Mouse (Mus musculus): ENCODE results near the gene Cadm4. TPM values are rescaled to one million over a fixed set of nuclear protein-coding genes. Genes with fewer than 3 reads are reported as not detected.

The Cadm4 gene
- polyA plus RNA-seq, 1 experiment: 160 TPM

GRCm38 (mm10) chr7:24451855-24452311, 29.9 kb upstream of the Cadm4 start, which contains the start of gene Irgc1:
Gene Irgc1 (minus strand): TSS chr7:24452297.
- Histone ChIP-seq H3K36me3 (ENCODE audit: control insufficient read depth, insufficient read depth) (no peaks in the 10 kb centered on the region), H3K27me3 (ENCODE audit: control insufficient read depth, insufficient read depth, insufficient read length) (no peaks in the 10 kb centered on the region), H3K79me3 (ENCODE audit: low read depth) (no peaks in the 10 kb centered on the region), H3ac (ENCODE audit: control insufficient read depth, insufficient read length, low read depth) (peak within 1 kb of the TSS; percentile 48), H3K79me2 (ENCODE audit: control insufficient read depth, insufficient read depth) (no peaks in the 10 kb centered on the region), H3K4me3 (ENCODE audit: insufficient read depth, poor library complexity, severe bottlenecking) (no peak within 1 kb of the TSS)
- no peak for TF ChIP-seq MYOD1 (IDR thresholded peaks at IDR 0.05; ENCODE audit: control insufficient read depth, insufficient read length, low read depth)
- no peak for TF ChIP-seq MYOG (IDR thresholded peaks at IDR 0.05; ENCODE audit: control insufficient read depth, extremely low read depth, insufficient read length)
- TF ChIP-seq CTCF (IDR thresholded peaks at IDR 0.05; ENCODE audit: control insufficient read depth, insufficient read depth, insufficient read length): no peak
- no peak for TF ChIP-seq FOSL1 (IDR thresholded peaks at IDR 0.05; ENCODE audit: insufficient read depth, low read length, poor library complexity, severe bottlenecking)
- TF ChIP-seq USF1 (IDR thresholded peaks at IDR 0.05; ENCODE audit: low read depth): no peak
- no peak for TF ChIP-seq MAX (IDR thresholded peaks at IDR 0.05)
- no peak for TF ChIP-seq CEBPB (IDR thresholded peaks at IDR 0.05; ENCODE audit: low read depth)

GRCm38 (mm10) chr7:24454199-24454598, 27.6 kb upstream of the Cadm4 start:
- Histone ChIP-seq H3K36me3 (ENCODE audit: control insufficient read depth, insufficient read depth) (no peaks in the 10 kb centered on the region), H3ac (ENCODE audit: control insufficient read depth, insufficient read length, low read depth) (no peak overlapping the region), H3K4me3 (ENCODE audit: insufficient read depth, poor library complexity, severe bottlenecking) (no peak overlapping the region), H3K79me2 (ENCODE audit: control insufficient read depth, insufficient read depth) (no peaks in the 10 kb centered on the region), H3K27me3 (ENCODE audit: control insufficient read depth, insufficient read depth, insufficient read length) (no peaks in the 10 kb centered on the region), H3K79me3 (ENCODE audit: low read depth) (no peaks in the 10 kb centered on the region)
- no peak for TF ChIP-seq MAX (IDR thresholded peaks at IDR 0.05)

- Histone ChIP-seq H3ac (ENCODE audit: control insufficient read depth, insufficient read length, low read depth) (no peak overlapping the region), H3K79me2 (ENCODE audit: control insufficient read depth, insufficient read depth) (no peaks in the 10 kb centered on the region), H3K4me3 (ENCODE audit: insufficient read depth, poor library complexity, severe bottlenecking) (no peak overlapping the region), H3K27me3 (ENCODE audit: control insufficient read depth, insufficient read depth, insufficient read length) (no peaks in the 10 kb centered on the region), H3K36me3 (ENCODE audit: control insufficient read depth, insufficient read depth) (no peaks in the 10 kb centered on the region), H3K79me3 (ENCODE audit: low read depth) (no peaks in the 10 kb centered on the region)
- TF ChIP-seq MYOG (IDR thresholded peaks at IDR 0.05; ENCODE audit: control insufficient read depth, extremely low read depth, insufficient read length) (no peak), MAX (IDR thresholded peaks at IDR 0.05) (no peak), CTCF (IDR thresholded peaks at IDR 0.05; ENCODE audit: control insufficient read depth, insufficient read depth, insufficient read length) (no peak), MYOD1 (IDR thresholded peaks at IDR 0.05; ENCODE audit: control insufficient read depth, insufficient read length, low read depth) (no peak), CEBPB (IDR thresholded peaks at IDR 0.05; ENCODE audit: low read depth) (no peak), FOSL1 (IDR thresholded peaks at IDR 0.05; ENCODE audit: insufficient read depth, low read length, poor library complexity, severe bottlenecking) (no peak), USF1 (IDR thresholded peaks at IDR 0.05; ENCODE audit: low read depth) (no peak)
Measured at GRCm38 (mm10) chr7:24455726-24456125, 26.1 kb upstream of the Cadm4 start.

GRCm38 (mm10) chr7:24457726-24458370, 24.0 kb upstream of the Cadm4 start:
- Histone ChIP-seq H3K79me3 (ENCODE audit: low read depth) (peaks cover 5% of the 10 kb centered on the region), H3ac (ENCODE audit: control insufficient read depth, insufficient read length, low read depth) (peak overlapping the region; percentile 38), H3K4me3 (ENCODE audit: insufficient read depth, poor library complexity, severe bottlenecking) (peak overlapping the region; percentile 11), H3K27me3 (ENCODE audit: control insufficient read depth, insufficient read depth, insufficient read length) (no peaks in the 10 kb centered on the region), H3K36me3 (ENCODE audit: control insufficient read depth, insufficient read depth) (no peaks in the 10 kb centered on the region), H3K79me2 (ENCODE audit: control insufficient read depth, insufficient read depth) (peaks cover 7% of the 10 kb centered on the region)
- TF ChIP-seq MYOG (IDR thresholded peaks at IDR 0.05; ENCODE audit: control insufficient read depth, extremely low read depth, insufficient read length) (no peak), CEBPB (IDR thresholded peaks at IDR 0.05; ENCODE audit: low read depth) (no peak)

- TF ChIP-seq MYOG (IDR thresholded peaks at IDR 0.05; ENCODE audit: control insufficient read depth, extremely low read depth, insufficient read length): no peak
- no peak for TF ChIP-seq CEBPB (IDR thresholded peaks at IDR 0.05; ENCODE audit: low read depth)
- no peak for TF ChIP-seq MAX (IDR thresholded peaks at IDR 0.05)
- TF ChIP-seq CTCF (IDR thresholded peaks at IDR 0.05; ENCODE audit: control insufficient read depth, insufficient read depth, insufficient read length): no peak
- TF ChIP-seq FOSL1 (IDR thresholded peaks at IDR 0.05; ENCODE audit: insufficient read depth, low read length, poor library complexity, severe bottlenecking): no peak
- TF ChIP-seq MYOD1 (IDR thresholded peaks at IDR 0.05; ENCODE audit: control insufficient read depth, insufficient read length, low read depth): no peak
- no peak for TF ChIP-seq USF1 (IDR thresholded peaks at IDR 0.05; ENCODE audit: low read depth)
- no peak overlapping the region for H3ac ChIP-seq (ENCODE audit: control insufficient read depth, insufficient read length, low read depth)
- peaks cover 23% of the 10 kb centered on the region for H3K79me2 ChIP-seq (ENCODE audit: control insufficient read depth, insufficient read depth)
Measured at GRCm38 (mm10) chr7:24459440-24459839, 22.4 kb upstream of the Cadm4 start.

GRCm38 (mm10) chr7:24459843-24460242, 22.0 kb upstream of the Cadm4 start:
- Histone ChIP-seq H3K4me3 (ENCODE audit: insufficient read depth, poor library complexity, severe bottlenecking) (no peak overlapping the region), H3K79me3 (ENCODE audit: low read depth) (peaks cover 25% of the 10 kb centered on the region), H3K36me3 (ENCODE audit: control insufficient read depth, insufficient read depth) (peaks cover 12% of the 10 kb centered on the region), H3ac (ENCODE audit: control insufficient read depth, insufficient read length, low read depth) (no peak overlapping the region), H3K27me3 (ENCODE audit: control insufficient read depth, insufficient read depth, insufficient read length) (no peaks in the 10 kb centered on the region), H3K79me2 (ENCODE audit: control insufficient read depth, insufficient read depth) (peaks cover 27% of the 10 kb centered on the region)
- TF ChIP-seq CEBPB (IDR thresholded peaks at IDR 0.05; ENCODE audit: low read depth) (peak; percentile 15), MAX (IDR thresholded peaks at IDR 0.05) (no peak)

More at GRCm38 (mm10) chr7:24459440-24459839, 22.4 kb upstream of the Cadm4 start:
- no peaks in the 10 kb centered on the region for H3K27me3 ChIP-seq (ENCODE audit: control insufficient read depth, insufficient read depth, insufficient read length)
- peak overlapping the region; percentile 11 for H3K4me3 ChIP-seq (ENCODE audit: insufficient read depth, poor library complexity, severe bottlenecking)
- H3K36me3 ChIP-seq (ENCODE audit: control insufficient read depth, insufficient read depth): peaks cover 8% of the 10 kb centered on the region
- peaks cover 21% of the 10 kb centered on the region for H3K79me3 ChIP-seq (ENCODE audit: low read depth)

Data from C2C12 (cell line).